Mouse (Mus musculus) forebrain, embryonic 14.5 days (tissue): ENCODE measurements at regions not wholly inside any gene's neighbourhood (a gene's known extent, or its start where the extent isn't known, plus 50 kb on each side); places are given as distances from the start of the nearest gene placed in this dataset.

Experiments used
- ATAC-seq: fragments of 200-750 bp; cut with Nextera tagmentation; 2 replicates; pipeline ENCODE4 v1.8.0; 2017; ENCODE audit warnings: mild to moderate bottlenecking, moderate library complexity
- DNase-seq: peaks from one replicate; pipeline ENCODE4 v3.0.0-alpha.2; 2015; ENCODE audit warnings: low spot score
- H3K27ac ChIP-seq: fragments of 300-500 bp; sonication (generic); 2 replicates; pipeline ENCODE4 v1.5.1; 2014; ENCODE audit warnings: low read depth, mild to moderate bottlenecking, control low read depth, low read length, moderate library complexity
- H3K27me3 ChIP-seq: fragments of 300-500 bp; sonication (generic); replicated peaks from 2 replicates; pipeline ENCODE4 v1.6.1; 2014; ENCODE audit warnings: low read length, control low read depth, mixed read lengths; ENCODE audit not compliant: control insufficient read depth, insufficient read depth
- H3K36me3 ChIP-seq: fragments of 300-500 bp; sonication (generic); 2 replicates; pipeline ENCODE4 v1.6.1; 2014; ENCODE audit warnings: low read length, control low read depth; ENCODE audit not compliant: control insufficient read depth, insufficient read depth
- H3K4me1 ChIP-seq: fragments of 300-500 bp; sonication (generic); 2 replicates; pipeline ENCODE4 v1.6.1; 2014; ENCODE audit warnings: antibody characterized with exemption, low read length, control low read depth; ENCODE audit not compliant: control insufficient read depth, insufficient read depth
- H3K4me2 ChIP-seq: fragments of 300-500 bp; sonication (generic); 2 replicates; pipeline ENCODE4 v1.6.1; 2014; ENCODE audit warnings: mild to moderate bottlenecking, control low read depth, low read length
- H3K4me3 ChIP-seq: fragments of 300-500 bp; sonication (generic); 2 replicates; pipeline ENCODE4 v1.5.1; 2014; ENCODE audit warnings: low read depth, low read length, control low read depth
- H3K9ac ChIP-seq: fragments of 300-500 bp; sonication (generic); 2 replicates; pipeline ENCODE4 v1.6.1; 2014; ENCODE audit warnings: mild to moderate bottlenecking, low read length, control low read depth, moderate library complexity
- H3K9me3 ChIP-seq: fragments of 300-500 bp; sonication (generic); replicated peaks from 2 replicates; pipeline ENCODE4 v1.6.1; 2016; ENCODE audit warnings: low read length, control low read depth, mixed read lengths; ENCODE audit not compliant: control insufficient read depth
- WGBS: fragments of 180-500 bp; shearing (Covaris S2); extraction: QIAGEN DNeasy Blood & Tissue Kit; methylation state at CpG from one replicate; pipeline ENCODE4 v1.1.7; 2014; 5-methylcytosine and 5-hydroxymethylcytosine counted together

GRCm38 (mm10) chr12:9655794-9656193, 85.9 kb downstream of the Osr1 start:
- H3K4me1 ChIP-seq, result no peaks in the 10 kb centered on the region
- H3K9me3 ChIP-seq, result no peaks in the 10 kb centered on the region
- 46% methylated on average over 1 of the region's 1 CpGs for WGBS
- H3K9ac ChIP-seq, result no peak overlapping the region
- no peak overlapping the region for H3K27ac ChIP-seq
- ATAC-seq (no peak), DNase-seq (no peak)
- no peaks in the 10 kb centered on the region for H3K27me3 ChIP-seq
- H3K4me3 ChIP-seq, result no peak overlapping the region
- no peak overlapping the region for H3K4me2 ChIP-seq
- H3K36me3 ChIP-seq, result no peaks in the 10 kb centered on the region

- ATAC-seq (no peak), DNase-seq (no peak)
- no peak overlapping the region for H3K27ac ChIP-seq
- no peaks in the 10 kb centered on the region for H3K9me3 ChIP-seq
- no peaks in the 10 kb centered on the region for H3K4me1 ChIP-seq
- H3K9ac ChIP-seq, result no peak overlapping the region
- no peaks in the 10 kb centered on the region for H3K27me3 ChIP-seq
- no peak overlapping the region for H3K4me2 ChIP-seq
- 67% methylated on average over 3 of the region's 3 CpGs for WGBS
- no peaks in the 10 kb centered on the region for H3K36me3 ChIP-seq
- no peak overlapping the region for H3K4me3 ChIP-seq
These were observed 86.4 kb downstream of the Osr1 start for GRCm38 (mm10) chr12:9656324-9656723.

- Histone ChIP-seq H3K4me3 (no peak overlapping the region), H3K4me1 (no peaks in the 10 kb centered on the region), H3K9ac (no peak overlapping the region), H3K27me3 (no peaks in the 10 kb centered on the region), H3K4me2 (no peak overlapping the region), H3K9me3 (no peaks in the 10 kb centered on the region), H3K36me3 (no peaks in the 10 kb centered on the region), H3K27ac (no peak overlapping the region)
- WGBS, result 85% methylated on average over 8 of the region's 8 CpGs
- DNase-seq (no peak), ATAC-seq (no peak)
These were observed 87.4 kb downstream of the Osr1 start for GRCm38 (mm10) chr12:9657199-9657766.

GRCm38 (mm10) chr12:9657793-9658192, 87.9 kb downstream of the Osr1 start:
- Histone ChIP-seq H3K4me3 (no peak overlapping the region), H3K4me2 (no peak overlapping the region), H3K27ac (no peak overlapping the region), H3K9me3 (no peaks in the 10 kb centered on the region), H3K4me1 (no peaks in the 10 kb centered on the region), H3K9ac (no peak overlapping the region), H3K27me3 (no peaks in the 10 kb centered on the region), H3K36me3 (no peaks in the 10 kb centered on the region)
- WGBS, result 77% methylated on average over 8 of the region's 8 CpGs
- DNase-seq (no peak), ATAC-seq (no peak)

- Histone ChIP-seq H3K36me3 (no peaks in the 10 kb centered on the region), H3K27ac (no peak overlapping the region), H3K9me3 (no peaks in the 10 kb centered on the region), H3K4me2 (no peak overlapping the region), H3K9ac (no peak overlapping the region), H3K4me1 (no peaks in the 10 kb centered on the region), H3K4me3 (no peak overlapping the region), H3K27me3 (no peaks in the 10 kb centered on the region)
- ATAC-seq (no peak), DNase-seq (no peak)
- WGBS, result 59% methylated on average over 1 of the region's 1 CpGs
These were observed 90.4 kb downstream of the Osr1 start for GRCm38 (mm10) chr12:9660299-9660698.

- no peaks in the 10 kb centered on the region for H3K4me1 ChIP-seq
- no peaks in the 10 kb centered on the region for H3K9me3 ChIP-seq
- ATAC-seq (no peak), DNase-seq (no peak)
- no peaks in the 10 kb centered on the region for H3K27me3 ChIP-seq
- no peak overlapping the region for H3K4me3 ChIP-seq
- no peak overlapping the region for H3K9ac ChIP-seq
- H3K4me2 ChIP-seq, result no peak overlapping the region
- H3K27ac ChIP-seq, result no peak overlapping the region
- no peaks in the 10 kb centered on the region for H3K36me3 ChIP-seq
These were observed 118.9 kb downstream of the Osr1 start for GRCm38 (mm10) chr12:9688776-9689175.

GRCm38 (mm10) chr12:9689541-9689940, 119.6 kb downstream of the Osr1 start:
- ATAC-seq, result no peak
- H3K27ac ChIP-seq, result no peak overlapping the region
- H3K9ac ChIP-seq, result no peak overlapping the region
- no peak overlapping the region for H3K4me2 ChIP-seq
- H3K27me3 ChIP-seq, result no peaks in the 10 kb centered on the region
- no peaks in the 10 kb centered on the region for H3K36me3 ChIP-seq
- no peak overlapping the region for H3K4me3 ChIP-seq
- DNase-seq, result no peak
- no peaks in the 10 kb centered on the region for H3K4me1 ChIP-seq
- 91% methylated on average over 4 of the region's 4 CpGs for WGBS
- no peaks in the 10 kb centered on the region for H3K9me3 ChIP-seq

GRCm38 (mm10) chr12:9732921-9733320, 163.0 kb downstream of the Osr1 start:
- no peak overlapping the region for H3K9ac ChIP-seq
- no peaks in the 10 kb centered on the region for H3K36me3 ChIP-seq
- no peak overlapping the region for H3K4me2 ChIP-seq
- no peak for DNase-seq
- no peaks in the 10 kb centered on the region for H3K27me3 ChIP-seq
- WGBS, result 52% methylated on average over 1 of the region's 1 CpGs
- H3K4me1 ChIP-seq, result no peaks in the 10 kb centered on the region
- ATAC-seq, result no peak
- H3K4me3 ChIP-seq, result no peak overlapping the region
- H3K9me3 ChIP-seq, result no peaks in the 10 kb centered on the region
- H3K27ac ChIP-seq, result no peak overlapping the region

GRCm38 (mm10) chr12:9744709-9745395, 174.9 kb downstream of the Osr1 start:
- ATAC-seq, result no peak
- H3K4me3 ChIP-seq, result no peak overlapping the region
- no peaks in the 10 kb centered on the region for H3K36me3 ChIP-seq
- DNase-seq, result no peak
- H3K4me1 ChIP-seq, result no peaks in the 10 kb centered on the region
- no peaks in the 10 kb centered on the region for H3K9me3 ChIP-seq
- H3K27ac ChIP-seq, result no peak overlapping the region
- WGBS, result 85% methylated on average over 6 of the region's 6 CpGs
- no peak overlapping the region for H3K4me2 ChIP-seq
- H3K9ac ChIP-seq, result no peak overlapping the region
- H3K27me3 ChIP-seq, result no peaks in the 10 kb centered on the region
